Mouse (Mus musculus): ENCODE results near the gene Ier2.
"Not testable (repeated sequence)": the region's sequence is repeated elsewhere in the genome, so short reads cannot be mapped to it uniquely, and the experiment has no call there.

The Ier2 gene

GRCm38 (mm10) chr8:84697166-84698130 lies 34.8 kb upstream of the Ier2 start:
- DNase-seq: peak; percentile 77

- DNase-seq: no peak
These were observed 32.5 kb upstream of the Ier2 start for GRCm38 (mm10) chr8:84695140-84695539.

GRCm38 (mm10) chr8:84693332-84693731 lies 30.7 kb upstream of the Ier2 start:
- no peak for DNase-seq

- DNase-seq: peak; percentile 93
These were observed 26.7 kb upstream of the Ier2 start for GRCm38 (mm10) chr8:84689091-84689915.

GRCm38 (mm10) chr8:84687705-84688100 lies 25.1 kb upstream of the Ier2 start, which contains the start of gene Nacc1:
Gene Nacc1 (minus strand): TSS chr8:84687862.
- DNase-seq: peak; percentile 95

GRCm38 (mm10) chr8:84687003-84687704 lies 24.5 kb upstream of the Ier2 start:
- peak; percentile 64 for DNase-seq

GRCm38 (mm10) chr8:84686191-84687002 lies 23.7 kb upstream of the Ier2 start, which contains the start of gene Trmt1:
Gene Trmt1 (plus strand): TSS chr8:84686307.
- peak; percentile 64 for DNase-seq

GRCm38 (mm10) chr8:84684537-84684936 lies 21.9 kb upstream of the Ier2 start:
- no peak for DNase-seq

GRCm38 (mm10) chr8:84682257-84682656 lies 19.6 kb upstream of the Ier2 start:
- DNase-seq: no peak

GRCm38 (mm10) chr8:84681476-84681875 lies 18.8 kb upstream of the Ier2 start:
- DNase-seq: no peak

- no peak for DNase-seq
These were observed 14.7 kb upstream of the Ier2 start for GRCm38 (mm10) chr8:84677305-84677704.

GRCm38 (mm10) chr8:84670295-84671006 lies 7.8 kb upstream of the Ier2 start:
- not testable (repeated sequence) for DNase-seq

GRCm38 (mm10) chr8:84668731-84669485 lies 6.3 kb upstream of the Ier2 start:
- no peak for DNase-seq

- no peak for DNase-seq
These were observed 5.4 kb upstream of the Ier2 start for GRCm38 (mm10) chr8:84668081-84668480.

GRCm38 (mm10) chr8:84665385-84665893 lies 2.8 kb upstream of the Ier2 start:
- DNase-seq: no peak

GRCm38 (mm10) chr8:84664566-84665384 lies 2.1 kb upstream of the Ier2 start:
- DNase-seq: peak; percentile 88

- DNase-seq: peak; percentile 98
These were observed 1.1 kb upstream of the Ier2 start for GRCm38 (mm10) chr8:84663483-84664327.

- peak; percentile 78 for DNase-seq
These were observed 586 bp downstream of the Ier2 start for GRCm38 (mm10) chr8:84661961-84662571.
